Mouse (Mus musculus) CD8-positive naive resting alpha-beta T cell, adult 2 months (primary cell): ENCODE measurements at regions not wholly inside any gene's neighbourhood (a gene's known extent, or its start where the extent isn't known, plus 50 kb on each side); places are given as distances from the start of the nearest gene placed in this dataset.

Experiments used
- DNase-seq, 2 experiments: peaks; one replicate each; pipeline ENCODE4 v3.0.0; 2022; ENCODE audit warnings: low read depth in 2 of 2, low spot score in 2 of 2

- no peak for DNase-seq
Observed at GRCm38 (mm10) chr16:8351424-8351823, 73.5 kb downstream of the Tmem114 start.

- no peak for DNase-seq
Observed at GRCm38 (mm10) chr16:8349148-8349547, 75.8 kb downstream of the Tmem114 start.

GRCm38 (mm10) chr16:8348645-8349044 lies 76.3 kb downstream of the Tmem114 start:
- no peak for DNase-seq

- no peak for DNase-seq
Observed at GRCm38 (mm10) chr16:8345216-8345615, 79.7 kb downstream of the Tmem114 start.

- DNase-seq, result no peak
Observed at GRCm38 (mm10) chr16:8333081-8333710, 91.7 kb downstream of the Tmem114 start.

GRCm38 (mm10) chr16:8311996-8312395 lies 112.9 kb downstream of the Tmem114 start:
- DNase-seq, result no peak

- DNase-seq, result peak; percentile 47 to 70
Observed at GRCm38 (mm10) chr16:8306389-8306788, 118.5 kb downstream of the Tmem114 start.
